Mouse (Mus musculus): Measurements from ENCODE around the gene Rnf152.

GRCm38 (mm10) chr1:105331605-105332004, 24.9 kb downstream of the Rnf152 start:
- TF ChIP-seq POLR2A (IDR thresholded peaks at IDR 0.05; ENCODE audit: low read depth, low read length), result no peak
- TF ChIP-seq POLR2AphosphoS2 (IDR thresholded peaks at IDR 0.05; ENCODE audit: low read depth, low read length), result no peak
- TF ChIP-seq TCF12 (IDR thresholded peaks at IDR 0.05; ENCODE audit: low read depth, low read length), result no peak
- no peak for TF ChIP-seq NELFE (IDR thresholded peaks at IDR 0.05; ENCODE audit: low read depth, low read length)
- TF ChIP-seq BHLHE40 (IDR thresholded peaks at IDR 0.05; ENCODE audit: low read depth, low read length), result no peak
- no peak for TF ChIP-seq IRF4 (IDR thresholded peaks at IDR 0.05; ENCODE audit: low read depth, low read length)
- TF ChIP-seq SMC3 (IDR thresholded peaks at IDR 0.05; ENCODE audit: low read depth, low read length), result no peak
- no peak for TF ChIP-seq CTCF (conservative IDR thresholded peaks at IDR 0.05 in 1 of 2, IDR thresholded peaks at IDR 0.05 in 1 of 2; ENCODE audit: low read depth in 2 of 2, low read length in 2 of 2)
- no peak for TF ChIP-seq E2F4 (IDR thresholded peaks at IDR 0.05; ENCODE audit: insufficient replicate concordance, low read depth, low read length)
- TF ChIP-seq EP300 (IDR thresholded peaks at IDR 0.05; ENCODE audit: low read length), result no peak

All from CH12.LX (cell line).